Mouse (Mus musculus) spleen, adult 2 months (tissue): ENCODE measurements at regions not wholly inside any gene's neighbourhood (a gene's known extent, or its start where the extent isn't known, plus 50 kb on each side); places are given as distances from the start of the nearest gene placed in this dataset.

Source experiments
- CTCF ChIP-seq: fragments of 200-500 bp; IDR thresholded peaks from 2 replicates; pipeline ENCODE4 v1.5.1; 2011; ENCODE audit warnings: mild to moderate bottlenecking, inconsistent platforms; ENCODE audit not compliant: insufficient read depth, insufficient read length, insufficient replicate concordance; ENCODE audit errors: extremely low read depth
- POLR2A ChIP-seq: fragments of 200-500 bp; IDR thresholded peaks from 2 replicates; pipeline ENCODE4 v1.6.1; 2011; ENCODE audit warnings: low read depth, low read length, inconsistent platforms

GRCm38 (mm10) chr14:71795713-71796112 lies 695.9 kb downstream of the Gm9195 start:
- TF ChIP-seq POLR2A (no peak), CTCF (no peak)
